Mouse (Mus musculus): ENCODE results near the gene Bdh2.

Bdh2 gene

GRCm38 (mm10) chr3:135280669-135281415 is at the start of gene Bdh2:
Bdh2 (plus strand) TSS chr3:135281221.
- peak; percentile 87 for DNase-seq (ENCODE audit: low read depth, low spot score)

- peak; percentile 47 for DNase-seq (ENCODE audit: low read depth, low spot score)
These were observed 49.0 kb upstream of the Bdh2 start for GRCm38 (mm10) chr3:135232058-135232457.

- DNase-seq (ENCODE audit: low read depth, low spot score), result no peak
These were observed 48.6 kb upstream of the Bdh2 start for GRCm38 (mm10) chr3:135232462-135232861.

- DNase-seq (ENCODE audit: low read depth, low spot score), result peak; percentile 43
These were observed 35.3 kb upstream of the Bdh2 start for GRCm38 (mm10) chr3:135245733-135246132.

GRCm38 (mm10) chr3:135246828-135247227 is 34.2 kb upstream of the Bdh2 start:
- no peak for DNase-seq (ENCODE audit: low read depth, low spot score)

- no peak for DNase-seq (ENCODE audit: low read depth, low spot score)
These were observed 31.9 kb upstream of the Bdh2 start for GRCm38 (mm10) chr3:135249104-135249503.

- DNase-seq (ENCODE audit: low read depth, low spot score), result no peak
These were observed 29.2 kb upstream of the Bdh2 start for GRCm38 (mm10) chr3:135251825-135252224.

GRCm38 (mm10) chr3:135254784-135255183 is 26.2 kb upstream of the Bdh2 start:
- no peak for DNase-seq (ENCODE audit: low read depth, low spot score)

GRCm38 (mm10) chr3:135258919-135259318 is 22.1 kb upstream of the Bdh2 start:
- peak; percentile 23 for DNase-seq (ENCODE audit: low read depth, low spot score)

GRCm38 (mm10) chr3:135260233-135260632 is 20.8 kb upstream of the Bdh2 start:
- DNase-seq (ENCODE audit: low read depth, low spot score), result no peak

- no peak for DNase-seq (ENCODE audit: low read depth, low spot score)
These were observed 12.4 kb upstream of the Bdh2 start for GRCm38 (mm10) chr3:135268616-135269015.

GRCm38 (mm10) chr3:135269391-135269990 is 11.5 kb upstream of the Bdh2 start:
- no peak for DNase-seq (ENCODE audit: low read depth, low spot score)

- no peak for DNase-seq (ENCODE audit: low read depth, low spot score)
These were observed 8.4 kb upstream of the Bdh2 start for GRCm38 (mm10) chr3:135272627-135273026.

GRCm38 (mm10) chr3:135273047-135273446 is 8.0 kb upstream of the Bdh2 start:
- DNase-seq (ENCODE audit: low read depth, low spot score), result no peak

GRCm38 (mm10) chr3:135280160-135280559 is 861 bp upstream of the Bdh2 start:
- DNase-seq (ENCODE audit: low read depth, low spot score), result no peak

GRCm38 (mm10) chr3:135281701-135282100 is 680 bp downstream of the Bdh2 start:
- no peak for DNase-seq (ENCODE audit: low read depth, low spot score)

- DNase-seq (ENCODE audit: low read depth, low spot score), result no peak
These were observed 4.2 kb downstream of the Bdh2 start for GRCm38 (mm10) chr3:135285256-135285655.

- DNase-seq (ENCODE audit: low read depth, low spot score), result no peak
These were observed 4.8 kb downstream of the Bdh2 start for GRCm38 (mm10) chr3:135285807-135286206.

GRCm38 (mm10) chr3:135288138-135288750 is 7.2 kb downstream of the Bdh2 start:
- DNase-seq (ENCODE audit: low read depth, low spot score), result no peak

GRCm38 (mm10) chr3:135289148-135289547 is 8.1 kb downstream of the Bdh2 start:
- no peak for DNase-seq (ENCODE audit: low read depth, low spot score)

GRCm38 (mm10) chr3:135290249-135290894 is 9.4 kb downstream of the Bdh2 start:
- DNase-seq (ENCODE audit: low read depth, low spot score), result peak; percentile 81

- peak; percentile 54 for DNase-seq (ENCODE audit: low read depth, low spot score)
These were observed 12.7 kb downstream of the Bdh2 start for GRCm38 (mm10) chr3:135293703-135294102.

Data from brain, adult 2 months (tissue).